Mouse (Mus musculus) cerebellum, adult 8-10 months (tissue): Measurements from ENCODE around the gene Scgb2a2.
"Not testable (repeated sequence)": the region's sequence is repeated elsewhere in the genome, so short reads cannot be mapped to it uniquely, and the experiment has no call there.

ENCODE experiments used
- DNase-seq: peaks from one replicate; pipeline ENCODE4 v3.0.0; 2022

Scgb2a2 gene

GRCm38 (mm10) chr19:9847262-9847661 is at the start of gene Scgb2a2:
TSS of gene Scgb2a2 (plus strand) at chr19:9847562.
- DNase-seq, result no peak

GRCm38 (mm10) chr19:9836581-9837340 is 10.6 kb upstream of the Scgb2a2 start:
- peak; percentile 27 for DNase-seq

- no peak for DNase-seq
These were observed 10.0 kb upstream of the Scgb2a2 start for GRCm38 (mm10) chr19:9837341-9837715.

GRCm38 (mm10) chr19:9849368-9850075 is 2.2 kb downstream of the Scgb2a2 start:
- not testable (repeated sequence) for DNase-seq

- DNase-seq, result not testable (repeated sequence)
These were observed 13.5 kb downstream of the Scgb2a2 start for GRCm38 (mm10) chr19:9860821-9861220.

- DNase-seq, result no peak
These were observed 17.5 kb downstream of the Scgb2a2 start for GRCm38 (mm10) chr19:9864856-9865255.

- DNase-seq, result no peak
These were observed 18.1 kb downstream of the Scgb2a2 start for GRCm38 (mm10) chr19:9865466-9865865.

GRCm38 (mm10) chr19:9878186-9878835 is 30.9 kb downstream of the Scgb2a2 start:
- no peak for DNase-seq

GRCm38 (mm10) chr19:9886348-9886747 is 39.0 kb downstream of the Scgb2a2 start:
- DNase-seq, result no peak

GRCm38 (mm10) chr19:9886771-9887170 is 39.4 kb downstream of the Scgb2a2 start:
- DNase-seq, result no peak

GRCm38 (mm10) chr19:9896067-9896466 is 48.7 kb downstream of the Scgb2a2 start:
- DNase-seq, result no peak

- no peak for DNase-seq
These were observed 51.1 kb downstream of the Scgb2a2 start for GRCm38 (mm10) chr19:9898339-9899066.

- DNase-seq, result peak; percentile 88
These were observed 51.9 kb downstream of the Scgb2a2 start, which contains the start of gene Incenp for GRCm38 (mm10) chr19:9899072-9899779. TSS of gene Incenp (minus strand) at chr19:9899551.

GRCm38 (mm10) chr19:9899780-9900146 is 52.4 kb downstream of the Scgb2a2 start:
- no peak for DNase-seq

GRCm38 (mm10) chr19:9900696-9901095 is 53.3 kb downstream of the Scgb2a2 start:
- DNase-seq, result not testable (repeated sequence)
